In genomic region chr11:59947752-59948400, GRCm38 (mm10) we compare ENCODE assay signal across 7 mouse cellular contexts. TPM values are rescaled to one million over a fixed set of nuclear protein-coding genes. Genes with fewer than 3 reads are reported as not detected.
DNase-seq lines count a peak whose midpoint lies in the region; ATAC-seq lines count a peak whose summit lies in the region.

Med9 (plus strand) TSS chr11:59948206.

- H3K36me3 ChIP-seq in limb, embryonic 10.5 days = peaks cover 2% of the 10 kb centered on the region; the same call in 1 of the 2 replicates
- no peaks in the 10 kb centered on the region for H3K36me3 ChIP-seq in midbrain, embryonic 13.5 days

- H3K4me1 ChIP-seq in limb, embryonic 10.5 days = peaks cover 16% of the 10 kb centered on the region
- peaks cover 23% of the 10 kb centered on the region for H3K4me1 ChIP-seq in midbrain, embryonic 13.5 days (replicated peaks)

- H3K27me3 ChIP-seq in limb, embryonic 10.5 days (ENCODE audit: low read depth, poor library complexity, severe bottlenecking) = no peaks in the 10 kb centered on the region
- no peaks in the 10 kb centered on the region for H3K27me3 ChIP-seq in midbrain, embryonic 13.5 days

- H3K27ac ChIP-seq in limb, embryonic 10.5 days = peak within 1 kb of the TSS; percentile 92
- peak within 1 kb of the TSS; percentile 85 for H3K27ac ChIP-seq in midbrain, embryonic 13.5 days

- ATAC-seq in midbrain, embryonic 13.5 days = peak; percentile 97

- DNase-seq in adrenal gland, adult 8-10 months = peak; percentile 93
- DNase-seq in embryo, embryonic 9.5 days (ENCODE audit: extremely low spot score) = peak; percentile 96
- DNase-seq in gonadal fat pad, adult 2 months (ENCODE audit: low read depth) = no peak
- DNase-seq in kidney, adult 11 months = peak; percentile 90
- peak; percentile 97 for DNase-seq in limb, embryonic 10.5 days (ENCODE audit: low spot score)
- peak; percentile 85 for DNase-seq in spleen, adult 12 weeks (ENCODE audit: low spot score)

- 1% methylated on average over 43 of the region's 43 CpGs for WGBS in limb, embryonic 10.5 days
- WGBS in midbrain, embryonic 13.5 days = under 1% methylated on average over 43 of the region's 43 CpGs

- H3K4me2 ChIP-seq in midbrain, embryonic 13.5 days (replicated peaks) = peak within 1 kb of the TSS; percentile 84

- peak within 1 kb of the TSS; percentile 86 for H3K9ac ChIP-seq in midbrain, embryonic 13.5 days (replicated peaks)

- H3K4me3 ChIP-seq in limb, embryonic 10.5 days = peak within 1 kb of the TSS; percentile 86
- H3K4me3 ChIP-seq in midbrain, embryonic 13.5 days (replicated peaks) = peak within 1 kb of the TSS; percentile 71

- no peaks in the 10 kb centered on the region for H3K9me3 ChIP-seq in limb, embryonic 10.5 days (replicated peaks)
- no peaks in the 10 kb centered on the region for H3K9me3 ChIP-seq in midbrain, embryonic 13.5 days

RNA-seq across cellular contexts. Expression of gene Med9, which starts in this region (rescaled TPM):
- 10 to 100 TPM; 29.4 to 39.1 (median 33.2) TPM for total RNA-seq in adrenal gland, adult 8-10 months (2022)
- polyA plus RNA-seq in gonadal fat pad, adult 2 months (2012; rRNA removed) = 48.3 and 49.2 TPM in 2 replicates
- 50.1 and 55.7 TPM in 2 replicates for polyA plus RNA-seq in limb, embryonic 10.5 days (2016; fragmentation: Nextera tagmentation; extraction: Ambion mirVana)
- 34.1 and 34.9 TPM in 2 replicates for polyA plus RNA-seq in midbrain, embryonic 13.5 days (2015; fragmentation: Nextera tagmentation; extraction: Ambion mirVana)
